8 mouse cellular contexts compared by ENCODE assay signal in genomic region chr10:89873146-89873950, GRCm38 (mm10). TPM values are rescaled to one million over a fixed set of nuclear protein-coding genes. Genes with fewer than 3 reads are reported as not detected.
DNase-seq lines count a peak whose midpoint lies in the region; ATAC-seq lines count a peak whose summit lies in the region.

Anks1b (plus strand) TSS chr10:89873509.

- H3K9ac ChIP-seq in forebrain, embryonic 12.5 days: peak within 1 kb of the TSS; percentile 78
- H3K9ac ChIP-seq in hindbrain, embryonic 11.5 days (ENCODE audit: low read depth, low read length): peak within 1 kb of the TSS; percentile 72

- peaks cover 7% of the 10 kb centered on the region; the same call in 1 of the 2 replicates for H3K27me3 ChIP-seq in forebrain, embryonic 12.5 days
- no peaks in the 10 kb centered on the region for H3K27me3 ChIP-seq in hindbrain, embryonic 11.5 days (ENCODE audit: control insufficient read depth, insufficient read depth, low read length)

- under 1% methylated on average over 46 of the region's 48 CpGs for WGBS in forebrain, embryonic 12.5 days
- WGBS in hindbrain, embryonic 11.5 days: under 1% methylated on average over 44 of the region's 48 CpGs

- H3K27ac ChIP-seq in brown adipose tissue, adult 24 weeks (replicated peaks; ENCODE audit: low read depth, low read length): no peak within 1 kb of the TSS
- H3K27ac ChIP-seq in forebrain, embryonic 12.5 days: peak within 1 kb of the TSS; percentile 90
- H3K27ac ChIP-seq in hindbrain, embryonic 11.5 days (ENCODE audit: low read depth, low read length): peak within 1 kb of the TSS; percentile 77

- H3K4me1 ChIP-seq in brown adipose tissue, adult 24 weeks (ENCODE audit: control insufficient read depth, insufficient read depth, insufficient read length, low read length): no peaks in the 10 kb centered on the region
- 0 out of 2 replicates have a peak, but pooled peaks cover 7% of the 10 kb centered on the region for H3K4me1 ChIP-seq in forebrain, embryonic 12.5 days
- H3K4me1 ChIP-seq in hindbrain, embryonic 11.5 days (replicated peaks; ENCODE audit: control insufficient read depth, insufficient read depth, low read length): no peaks in the 10 kb centered on the region

- H3K9me3 ChIP-seq in forebrain, embryonic 12.5 days: no peaks in the 10 kb centered on the region
- H3K9me3 ChIP-seq in hindbrain, embryonic 11.5 days (ENCODE audit: control insufficient read depth, low read length): no peaks in the 10 kb centered on the region

- peak within 1 kb of the TSS; percentile 88 for H3K4me2 ChIP-seq in forebrain, embryonic 12.5 days
- peak within 1 kb of the TSS; percentile 86 for H3K4me2 ChIP-seq in hindbrain, embryonic 11.5 days (replicated peaks; ENCODE audit: low read depth, low read length)

- ATAC-seq in forebrain, embryonic 12.5 days (ENCODE audit: low FRiP score): peak; percentile 87
- ATAC-seq in hindbrain, embryonic 11.5 days (ENCODE audit: low FRiP score): peak; percentile 86

- DNase-seq in R1 (ENCODE audit: low read depth, low spot score): peak; percentile 75
- DNase-seq in hindbrain, embryonic 11.5 days (ENCODE audit: low spot score): peak; percentile 76
- DNase-seq in left cerebral cortex, adult 11 months (ENCODE audit: low spot score): peak; percentile 53
- DNase-seq in lung, postnatal 4 days: peak; percentile 12 to 34
- peak; percentile 76 for DNase-seq in right cerebral cortex, postnatal 14 days
- DNase-seq in spleen, postnatal 14 days (ENCODE audit: low spot score in 2 of 2): no peak

- H3K36me3 ChIP-seq in forebrain, embryonic 12.5 days (replicated peaks): no peaks in the 10 kb centered on the region
- no peaks in the 10 kb centered on the region for H3K36me3 ChIP-seq in hindbrain, embryonic 11.5 days (ENCODE audit: control insufficient read depth, insufficient read depth, low read length)

- H3K4me3 ChIP-seq in brown adipose tissue, adult 24 weeks (ENCODE audit: insufficient read depth, low read depth, low read length): peak within 1 kb of the TSS; percentile 57
- H3K4me3 ChIP-seq in forebrain, embryonic 12.5 days (replicated peaks): peak within 1 kb of the TSS; percentile 77
- H3K4me3 ChIP-seq in hindbrain, embryonic 11.5 days (ENCODE audit: low read depth, low read length): peak within 1 kb of the TSS; percentile 75

RNA-seq across cellular contexts. Expression of gene Anks1b, which starts in this region (rescaled TPM):
- not detected in 2 replicates for polyA plus RNA-seq in brown adipose tissue, adult 24 weeks (2012; ENCODE audit: insufficient read depth, insufficient read length, missing spikeins)
- 23.6 and 26.7 TPM in 2 replicates for polyA plus RNA-seq in forebrain, embryonic 12.5 days (2016; fragmentation: Nextera tagmentation; extraction: Ambion mirVana)
- 10.6 and 13.0 TPM in 2 replicates for polyA plus RNA-seq in hindbrain, embryonic 11.5 days (2014; fragmentation: Nextera tagmentation; extraction: Ambion mirVana)

Comparison
In these comparisons a context has a peak if more than half of its experiments do, and no peak if none do; other contexts are left out.
1. DNase-seq: peak in R1 (single experiment), hindbrain, embryonic 11.5 days (single experiment), left cerebral cortex, adult 11 months (single experiment), lung, postnatal 4 days (2 of 2) and right cerebral cortex, postnatal 14 days (single experiment); none in spleen, postnatal 14 days (0 of 2).
2. Peak in every context shown above with its lines, with median percentiles within 50 percentile points of each other: H3K4me3 ChIP-seq.